Mouse (Mus musculus): Measurements from ENCODE around the gene Ap3b2.
"Not testable (repeated sequence)": the region's sequence is repeated elsewhere in the genome, so short reads cannot be mapped to it uniquely, and the experiment has no call there.

Gene Ap3b2

GRCm38 (mm10) chr7:81493331-81494021, at the start of gene Ap3b2:
Gene Ap3b2 (minus strand): TSS chr7:81493925.
- peak; percentile 60 to 70 for DNase-seq (ENCODE audit: low spot score in 2 of 2)

- no peak for DNase-seq (ENCODE audit: low spot score in 2 of 2)
Measured at GRCm38 (mm10) chr7:81542934-81543333, 49.2 kb upstream of the Ap3b2 start.

- DNase-seq (ENCODE audit: low spot score in 2 of 2): peak; percentile 62 to 64
Measured at GRCm38 (mm10) chr7:81541924-81542524, 48.3 kb upstream of the Ap3b2 start.

GRCm38 (mm10) chr7:81540999-81541398, 47.3 kb upstream of the Ap3b2 start:
- DNase-seq (ENCODE audit: low spot score in 2 of 2): peak in 1 of 2 experiments; percentile 16

- DNase-seq (ENCODE audit: low spot score in 2 of 2): no peak
Measured at GRCm38 (mm10) chr7:81539565-81539964, 45.8 kb upstream of the Ap3b2 start.

- DNase-seq (ENCODE audit: low spot score in 2 of 2): no peak
Measured at GRCm38 (mm10) chr7:81538070-81538675, 44.4 kb upstream of the Ap3b2 start.

GRCm38 (mm10) chr7:81536478-81536877, 42.8 kb upstream of the Ap3b2 start:
- no peak for DNase-seq (ENCODE audit: low spot score in 2 of 2)

GRCm38 (mm10) chr7:81531462-81531861, 37.7 kb upstream of the Ap3b2 start:
- no peak for DNase-seq (ENCODE audit: low spot score in 2 of 2)

GRCm38 (mm10) chr7:81528918-81529317, 35.2 kb upstream of the Ap3b2 start:
- no peak for DNase-seq (ENCODE audit: low spot score in 2 of 2)

- no peak for DNase-seq (ENCODE audit: low spot score in 2 of 2)
Measured at GRCm38 (mm10) chr7:81523663-81524017, 29.9 kb upstream of the Ap3b2 start.

GRCm38 (mm10) chr7:81523008-81523662, 29.4 kb upstream of the Ap3b2 start:
- DNase-seq (ENCODE audit: low spot score in 2 of 2): peak; percentile 85 to 90

GRCm38 (mm10) chr7:81516154-81517030, 22.7 kb upstream of the Ap3b2 start:
- no peak for DNase-seq (ENCODE audit: low spot score in 2 of 2)

- DNase-seq (ENCODE audit: low spot score in 2 of 2): no peak
Measured at GRCm38 (mm10) chr7:81514906-81515590, 21.3 kb upstream of the Ap3b2 start.

GRCm38 (mm10) chr7:81501050-81501449, 7.3 kb upstream of the Ap3b2 start:
- DNase-seq (ENCODE audit: low spot score in 2 of 2): no peak

- no peak for DNase-seq (ENCODE audit: low spot score in 2 of 2)
Measured at GRCm38 (mm10) chr7:81498181-81498580, 4.5 kb upstream of the Ap3b2 start, which contains the start of gene BC048679. Gene BC048679 (minus strand): TSS chr7:81498281.

GRCm38 (mm10) chr7:81497171-81497570, 3.4 kb upstream of the Ap3b2 start:
- no peak for DNase-seq (ENCODE audit: low spot score in 2 of 2)

GRCm38 (mm10) chr7:81492628-81493027, 1.1 kb downstream of the Ap3b2 start:
- DNase-seq (ENCODE audit: low spot score in 2 of 2): no peak

GRCm38 (mm10) chr7:81489649-81490048, 4.1 kb downstream of the Ap3b2 start:
- DNase-seq (ENCODE audit: low spot score in 2 of 2): no peak

GRCm38 (mm10) chr7:81480800-81481199, 12.9 kb downstream of the Ap3b2 start:
- no peak for DNase-seq (ENCODE audit: low spot score in 2 of 2)

- DNase-seq (ENCODE audit: low spot score in 2 of 2): no peak
Measured at GRCm38 (mm10) chr7:81479531-81480090, 14.1 kb downstream of the Ap3b2 start.

GRCm38 (mm10) chr7:81478261-81478660, 15.5 kb downstream of the Ap3b2 start:
- not testable (repeated sequence) for DNase-seq (ENCODE audit: low spot score in 2 of 2)
